Mouse (Mus musculus): Measurements from ENCODE around the gene Oscp1. TPM values are rescaled to one million over a fixed set of nuclear protein-coding genes. Genes with fewer than 3 reads are reported as not detected.

Gene Oscp1
- 1 to 10 TPM; 3.5 to 4.1 TPM for total RNA-seq (2021)

DNA sequence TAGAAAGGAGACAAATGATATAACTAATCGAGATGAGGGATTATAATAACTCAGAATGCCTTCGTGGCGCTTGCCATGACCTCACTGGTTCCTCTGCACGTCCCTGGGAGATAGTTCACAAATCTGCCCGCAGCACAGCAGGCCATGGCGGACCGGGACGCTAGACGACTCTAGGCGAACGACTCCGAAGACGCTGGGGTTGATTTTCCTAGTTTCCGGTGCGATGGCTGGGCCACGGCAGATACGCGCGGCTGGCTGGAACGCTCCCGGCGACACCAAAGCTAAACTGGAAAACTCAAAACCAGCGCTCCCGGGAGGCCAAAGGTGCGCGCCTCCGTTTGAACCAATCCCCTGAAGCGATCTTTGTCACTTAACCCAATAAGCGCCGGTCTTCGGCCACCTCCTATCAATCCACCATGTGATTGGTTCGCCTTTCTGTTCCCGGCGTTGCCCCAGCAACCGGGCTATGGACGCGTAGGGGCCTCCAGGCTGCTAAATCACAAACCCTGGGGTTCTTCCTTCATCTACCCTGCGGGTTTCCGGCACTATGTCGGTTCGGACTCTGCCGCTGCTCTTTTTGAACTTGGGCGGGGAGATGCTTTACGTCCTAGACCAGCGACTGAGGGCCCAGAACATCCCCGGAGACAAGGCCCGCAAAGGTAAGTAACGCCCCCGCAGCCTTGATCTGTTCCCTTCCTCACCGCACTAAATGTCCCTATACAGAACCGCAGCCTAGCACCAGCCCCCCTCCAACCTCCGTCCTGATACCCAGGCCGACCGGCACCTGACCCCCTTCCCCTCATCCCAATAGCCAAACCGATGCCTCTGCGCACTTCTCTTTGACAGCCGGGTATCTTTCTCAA is at the start of gene Oscp1:
Gene Oscp1, plus strand, starts transcription at position 432 of the 863 bp plus-strand sequence.
- DNase-seq, result peak; percentile 93 to 94
- intact Hi-C loops (cut with DNase I), result no loop called here

GRCm38 (mm10) chr4:126017676-126018332 is 40.6 kb upstream of the Oscp1 start:
- DNase-seq, result no peak

GRCm38 (mm10) chr4:126018966-126019538 is 39.3 kb upstream of the Oscp1 start:
- intact Hi-C loops (cut with DNase I), result no loop called here
- no peak for DNase-seq

More at GRCm38 (mm10) chr4:126017676-126018332, 40.6 kb upstream of the Oscp1 start:
- intact Hi-C loops (cut with DNase I), result no loop called here

GRCm38 (mm10) chr4:126024303-126024900 is 34.0 kb upstream of the Oscp1 start, which contains the start of gene Csf3r:
Gene Csf3r (plus strand): TSS chr4:126024550.
- intact Hi-C loops (cut with DNase I), result no loop called here
- no peak for DNase-seq

DNA sequence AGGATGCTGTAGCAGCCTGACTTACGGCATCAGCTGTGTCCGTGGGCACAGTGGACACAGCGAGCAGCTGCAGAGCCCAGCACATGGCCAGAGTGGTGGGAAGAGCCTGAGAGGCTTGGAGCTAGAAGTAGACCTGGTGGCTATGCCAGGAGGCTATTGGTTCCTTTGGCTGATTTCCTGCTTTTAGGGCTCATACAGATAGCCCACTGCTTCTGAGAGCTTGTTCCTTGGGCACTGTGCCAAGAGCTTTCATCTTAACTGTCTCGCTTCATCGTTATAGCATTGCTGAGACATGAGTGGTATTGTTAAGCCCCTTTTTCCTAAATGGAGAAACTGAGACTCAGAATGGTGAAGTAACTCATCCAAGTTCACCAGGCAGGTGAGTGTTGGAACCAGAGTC is 32.6 kb upstream of the Oscp1 start:
- intact Hi-C loops (cut with DNase I), result no loop called here
- no peak for DNase-seq

GRCm38 (mm10) chr4:126027980-126028379 is 30.4 kb upstream of the Oscp1 start:
- DNase-seq, result no peak
- intact Hi-C loops (cut with DNase I), result no loop called here

- DNase-seq, result no peak
- intact Hi-C loops (cut with DNase I), result no loop called here
Observed at GRCm38 (mm10) chr4:126029042-126029441, 29.3 kb upstream of the Oscp1 start.

DNA sequence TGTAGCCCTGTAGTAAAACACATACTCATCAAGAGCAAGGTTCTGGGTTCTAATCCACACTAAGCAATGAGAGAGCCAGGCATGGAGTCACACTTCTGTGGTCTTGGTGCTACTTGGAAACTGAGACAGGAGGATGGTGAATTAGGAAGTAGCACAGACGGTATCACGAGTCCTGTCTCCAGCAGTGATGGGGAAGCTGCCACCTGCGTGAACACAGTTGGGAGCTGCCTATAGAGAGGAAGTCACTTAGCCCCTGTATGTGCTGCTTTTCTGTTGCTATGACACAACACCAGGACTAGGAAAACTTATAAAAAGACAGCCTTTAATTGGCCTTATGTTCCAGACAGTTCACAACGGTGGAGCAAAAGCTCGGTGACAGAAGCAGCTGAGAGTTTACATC is 27.7 kb upstream of the Oscp1 start:
- no peak for DNase-seq
- intact Hi-C loops (cut with DNase I), result no loop called here

GRCm38 (mm10) chr4:126035413-126035812 is 23.0 kb upstream of the Oscp1 start:
- intact Hi-C loops (cut with DNase I), result no loop called here
- no peak for DNase-seq

- intact Hi-C loops (cut with DNase I), result no loop called here
- DNase-seq, result peak; percentile 90 to 91
Observed at GRCm38 (mm10) chr4:126046851-126047585, 11.3 kb upstream of the Oscp1 start, which contains the start of gene Mrps15. Gene Mrps15 (plus strand): TSS chr4:126046925.

DNA sequence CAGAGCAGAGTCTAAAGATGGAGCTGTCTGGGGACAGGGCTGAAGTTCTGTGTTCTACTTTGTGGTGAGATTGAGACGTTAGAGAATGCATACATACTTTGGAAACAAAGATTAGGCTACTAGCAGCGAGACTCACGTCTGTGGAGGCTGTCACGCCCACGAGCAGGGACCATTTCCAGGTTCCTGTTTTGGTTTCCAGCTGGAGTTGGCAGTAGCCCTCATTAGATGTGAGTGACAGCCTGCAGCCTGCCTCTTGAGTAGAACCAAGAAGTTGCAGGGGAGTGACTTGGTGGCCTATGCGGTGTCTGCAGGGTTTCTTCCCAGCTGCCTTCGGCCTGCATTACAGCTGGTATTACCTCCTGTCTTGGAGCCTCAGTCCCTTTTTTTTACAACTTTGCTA is 6.7 kb upstream of the Oscp1 start:
- DNase-seq, result peak; percentile 39 to 43
- intact Hi-C loops (cut with DNase I), result no loop called here

DNA sequence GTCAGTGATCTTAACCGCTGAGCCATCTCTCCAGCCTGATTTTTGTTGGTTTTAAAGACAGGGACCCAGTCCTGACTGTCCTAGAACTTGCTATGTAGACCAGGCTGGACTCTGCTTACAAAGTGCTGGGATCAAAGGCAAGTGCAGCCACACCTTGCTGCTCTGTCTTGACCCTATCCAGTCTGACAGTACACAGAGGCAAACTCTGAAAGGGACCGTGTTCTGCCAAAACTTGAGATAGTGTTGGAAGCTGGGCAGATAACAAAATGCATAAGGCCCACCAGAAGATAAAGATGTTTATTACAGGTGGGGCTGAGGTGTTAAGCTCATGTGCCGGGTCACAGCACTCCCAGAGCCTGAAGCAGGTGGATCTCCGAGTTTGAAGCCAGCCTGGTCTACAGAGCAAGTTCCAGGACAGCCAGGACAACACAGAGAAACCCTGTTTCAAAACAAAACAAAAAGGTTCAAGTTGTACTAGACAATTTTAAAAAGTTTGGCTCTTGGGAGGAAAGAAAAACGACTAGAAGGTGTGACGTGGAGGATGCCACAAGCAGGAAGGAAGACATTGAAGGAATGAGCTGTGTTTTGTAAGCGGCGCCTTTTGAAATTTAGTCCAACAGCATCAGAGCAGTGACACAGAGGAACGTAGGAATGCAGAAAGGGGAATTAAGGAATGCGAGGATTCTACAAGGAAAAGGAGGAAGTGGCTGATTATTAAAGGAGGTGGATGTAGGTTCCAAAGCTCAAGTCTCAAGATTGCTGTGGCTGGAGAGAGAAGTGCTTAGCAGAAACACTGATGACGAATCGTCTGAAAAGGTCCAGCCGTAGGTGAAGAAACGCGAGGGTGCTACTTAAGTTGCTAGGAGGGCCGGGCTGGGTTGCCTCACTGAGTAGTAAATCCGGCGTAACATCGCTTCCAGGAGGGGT is 895 bp upstream of the Oscp1 start:
- DNase-seq, result no peak
- intact Hi-C loops (cut with DNase I), result no loop called here

GRCm38 (mm10) chr4:126058997-126059362 is 615 bp downstream of the Oscp1 start:
- intact Hi-C loops (cut with DNase I), result no loop called here

GRCm38 (mm10) chr4:126062856-126063255 is 4.5 kb downstream of the Oscp1 start:
- DNase-seq, result peak in 1 of 2 experiments; percentile 20
- intact Hi-C loops (cut with DNase I), result no loop called here

More at GRCm38 (mm10) chr4:126058997-126059362, 615 bp downstream of the Oscp1 start:
- DNase-seq, result no peak

GRCm38 (mm10) chr4:126065241-126065640 is 6.9 kb downstream of the Oscp1 start:
- intact Hi-C loops (cut with DNase I), result no loop called here
- DNase-seq, result no peak

GRCm38 (mm10) chr4:126067401-126068077 is 9.2 kb downstream of the Oscp1 start:
- intact Hi-C loops (cut with DNase I), result no loop called here
- DNase-seq, result peak in 1 of 2 experiments; percentile 29

- intact Hi-C loops (cut with DNase I), result no loop called here
- DNase-seq, result no peak
Observed at GRCm38 (mm10) chr4:126068842-126069241, 10.5 kb downstream of the Oscp1 start.

DNA sequence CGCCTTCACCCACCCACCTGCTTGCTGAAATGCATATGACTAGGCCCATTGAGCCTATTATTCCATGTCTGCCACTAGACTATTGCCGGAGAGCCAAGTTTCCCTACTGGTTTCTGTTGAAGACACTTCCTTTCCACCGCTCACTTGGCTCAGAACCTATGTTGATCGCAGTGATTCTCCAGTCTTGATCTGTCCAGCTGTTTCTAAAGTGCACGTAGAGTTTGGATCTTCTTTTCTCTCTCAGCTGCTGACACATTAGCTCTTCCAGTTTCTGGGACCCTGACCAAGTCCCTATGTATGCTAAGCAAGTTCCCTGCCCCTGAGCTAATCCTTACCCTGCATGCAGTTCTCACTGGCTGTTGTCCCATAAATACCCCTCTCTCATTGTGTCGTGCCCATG is 19.5 kb downstream of the Oscp1 start:
- DNase-seq, result no peak
- intact Hi-C loops (cut with DNase I), result no loop called here

DNA sequence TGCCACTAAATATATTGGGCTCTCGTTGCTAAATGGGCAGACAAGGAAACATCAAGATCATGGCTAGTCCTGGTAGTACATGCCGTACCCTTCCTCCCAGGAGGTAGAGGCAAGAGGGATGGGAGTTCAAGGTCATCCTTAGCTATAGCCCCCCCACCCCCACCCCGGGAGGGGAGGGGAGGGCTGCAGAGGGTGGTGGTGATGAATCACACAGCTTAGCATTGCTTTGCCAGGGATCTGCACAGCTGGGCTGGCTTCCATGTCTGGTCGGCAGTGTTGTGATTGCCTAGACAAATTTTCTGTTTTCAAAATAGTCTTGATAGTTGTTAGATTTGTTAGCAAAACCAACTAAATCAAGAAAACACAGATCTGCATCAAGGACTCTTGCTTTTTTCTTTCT is 20.9 kb downstream of the Oscp1 start:
- peak in 1 of 2 experiments; percentile 26 for DNase-seq

More for the DNA sequence above, 20.9 kb downstream of the Oscp1 start:
- intact Hi-C loops (cut with DNase I), result no loop called here

All from heart, postnatal 10 days (tissue).